Mouse (Mus musculus) C2C12 (cell line): ENCODE results near the gene Rtn2. TPM values are rescaled to one million over a fixed set of nuclear protein-coding genes. Genes with fewer than 3 reads are reported as not detected.

Experiments
- H3K27me3 ChIP-seq: one replicate; pipeline ENCODE4 v1.6.1; 2011; ENCODE audit not compliant: control insufficient read depth, insufficient read depth, insufficient read length
- H3K36me3 ChIP-seq: one replicate; pipeline ENCODE4 v1.6.1; 2011; ENCODE audit not compliant: control insufficient read depth, insufficient read depth
- H3K4me3 ChIP-seq: one replicate; pipeline ENCODE4 v1.5.1; 2011; ENCODE audit warnings: mild to moderate bottlenecking, control low read depth; ENCODE audit not compliant: poor library complexity, insufficient read depth, severe bottlenecking
- H3K79me2 ChIP-seq: one replicate; pipeline ENCODE4 v1.6.1; 2011; ENCODE audit not compliant: control insufficient read depth, insufficient read depth
- H3K79me3 ChIP-seq: one replicate; pipeline ENCODE4 v1.6.1; 2011; ENCODE audit warnings: low read depth, control low read depth
- H3ac ChIP-seq: one replicate; pipeline ENCODE3; 2011; ENCODE audit warnings: low read depth; ENCODE audit not compliant: control insufficient read depth, insufficient read length
- CEBPB ChIP-seq: IDR thresholded peaks from one replicate; pipeline ENCODE4 v1.6.1; 2011; ENCODE audit warnings: low read depth, mild to moderate bottlenecking, control low read depth, moderate library complexity
- CTCF ChIP-seq: IDR thresholded peaks from one replicate; pipeline ENCODE4 v1.5.1; 2011; ENCODE audit not compliant: control insufficient read depth, insufficient read depth, insufficient read length
- FOSL1 ChIP-seq: IDR thresholded peaks from one replicate; pipeline ENCODE4 v1.8.0; 2011; ENCODE audit warnings: mild to moderate bottlenecking, low read length; ENCODE audit not compliant: poor library complexity, insufficient read depth, severe bottlenecking
- MAX ChIP-seq: IDR thresholded peaks from one replicate; pipeline ENCODE4 v1.6.1; 2011; ENCODE audit warnings: mild to moderate bottlenecking, control low read depth
- MYOD1 ChIP-seq: IDR thresholded peaks from one replicate; pipeline ENCODE4 v1.6.1; 2011; ENCODE audit warnings: low read depth; ENCODE audit not compliant: control insufficient read depth, insufficient read length
- MYOG ChIP-seq: IDR thresholded peaks from one replicate; pipeline ENCODE4 v1.6.1; 2011; ENCODE audit not compliant: control insufficient read depth, insufficient read length; ENCODE audit errors: extremely low read depth
- USF1 ChIP-seq: IDR thresholded peaks from one replicate; pipeline ENCODE4 v1.6.1; 2011; ENCODE audit warnings: low read depth, mild to moderate bottlenecking, control low read depth, moderate library complexity
- polyA plus RNA-seq: library from polyadenylated mRNA; unstranded; fragments of >200 nt; fragmentation: generic; extraction: Trizol; gene quantifications from one replicate; pipeline ENCODE4 v1.2.1, GENCODE M21; 2012; ENCODE audit warnings: missing spikeins

Gene Rtn2
- polyA plus RNA-seq, 1 experiment: 107 TPM

- H3K79me2 ChIP-seq: no peaks in the 10 kb centered on the region
- H3ac ChIP-seq: peak overlapping the region; percentile 28
- TF ChIP-seq MYOD1 (no peak), CTCF (no peak), CEBPB (no peak), MYOG (no peak), MAX (no peak), FOSL1 (no peak), USF1 (no peak)
- H3K36me3 ChIP-seq: no peaks in the 10 kb centered on the region
- H3K79me3 ChIP-seq: no peaks in the 10 kb centered on the region
- peak overlapping the region; percentile 42 for H3K4me3 ChIP-seq
- H3K27me3 ChIP-seq: no peaks in the 10 kb centered on the region
Observed at GRCm38 (mm10) chr7:19307739-19308453, 25.5 kb downstream of the Rtn2 start.

- no peaks in the 10 kb centered on the region for H3K36me3 ChIP-seq
- H3K79me3 ChIP-seq: no peaks in the 10 kb centered on the region
- peak overlapping the region; percentile 28 for H3ac ChIP-seq
- no peaks in the 10 kb centered on the region for H3K79me2 ChIP-seq
- TF ChIP-seq CTCF (no peak), CEBPB (no peak), MAX (peak; percentile 62), MYOG (no peak), FOSL1 (no peak), MYOD1 (no peak)
- peak overlapping the region; percentile 42 for H3K4me3 ChIP-seq
- H3K27me3 ChIP-seq: no peaks in the 10 kb centered on the region
Observed at GRCm38 (mm10) chr7:19308454-19309277, 26.2 kb downstream of the Rtn2 start.

GRCm38 (mm10) chr7:19309278-19309883 lies 27.0 kb downstream of the Rtn2 start:
- H3K79me2 ChIP-seq: no peaks in the 10 kb centered on the region
- H3ac ChIP-seq: peak overlapping the region; percentile 62
- H3K79me3 ChIP-seq: no peaks in the 10 kb centered on the region
- no peaks in the 10 kb centered on the region for H3K27me3 ChIP-seq
- TF ChIP-seq MYOG (no peak), MAX (no peak), FOSL1 (no peak), USF1 (no peak), CEBPB (no peak), CTCF (no peak), MYOD1 (no peak)
- H3K36me3 ChIP-seq: no peaks in the 10 kb centered on the region
- H3K4me3 ChIP-seq: peak overlapping the region; percentile 42

- Histone ChIP-seq H3K79me3 (no peaks in the 10 kb centered on the region), H3K36me3 (no peaks in the 10 kb centered on the region), H3K4me3 (peak within 1 kb of the TSS; percentile 42), H3ac (peak within 1 kb of the TSS; percentile 62), H3K79me2 (no peaks in the 10 kb centered on the region), H3K27me3 (no peaks in the 10 kb centered on the region)
- TF ChIP-seq MYOG (no peak), MYOD1 (no peak)
Observed at GRCm38 (mm10) chr7:19309884-19310641, 27.6 kb downstream of the Rtn2 start, which contains the start of gene Fosb. TSS of gene Fosb (minus strand) at chr7:19310051.

- H3K27me3 ChIP-seq: no peaks in the 10 kb centered on the region
- H3K79me2 ChIP-seq: no peaks in the 10 kb centered on the region
- no peaks in the 10 kb centered on the region for H3K36me3 ChIP-seq
- H3K4me3 ChIP-seq: no peak overlapping the region
- no peak overlapping the region for H3ac ChIP-seq
- no peak for TF ChIP-seq USF1
- no peak for TF ChIP-seq MYOD1
- H3K79me3 ChIP-seq: no peaks in the 10 kb centered on the region
Observed at GRCm38 (mm10) chr7:19311991-19312390, 29.6 kb downstream of the Rtn2 start.
